Mouse (Mus musculus): ENCODE results near the gene Slc2a5.

Slc2a5 gene

GRCm38 (mm10) chr4:150138084-150138543 is 19.0 kb downstream of the Slc2a5 start:
- in situ Hi-C loops (cut with MboI, MseI): no loop called here

GRCm38 (mm10) chr4:150139090-150139489 is 20.0 kb downstream of the Slc2a5 start:
- in situ Hi-C loops (cut with MboI, MseI): no loop called here

- in situ Hi-C loops (cut with MboI, MseI): no loop called here
These were observed 21.3 kb downstream of the Slc2a5 start for GRCm38 (mm10) chr4:150140346-150140745.

GRCm38 (mm10) chr4:150144242-150144641 is 25.2 kb downstream of the Slc2a5 start:
- in situ Hi-C loops (cut with MboI, MseI): no loop called here

- in situ Hi-C loops (cut with MboI, MseI): no loop called here
These were observed 27.2 kb downstream of the Slc2a5 start for GRCm38 (mm10) chr4:150146286-150146685.

- in situ Hi-C loops (cut with MboI, MseI): no loop called here
These were observed 32.0 kb downstream of the Slc2a5 start for GRCm38 (mm10) chr4:150151045-150151444.

- in situ Hi-C loops (cut with MboI, MseI): no loop called here
These were observed 33.4 kb downstream of the Slc2a5 start for GRCm38 (mm10) chr4:150152483-150152882.

GRCm38 (mm10) chr4:150155301-150155700 is 36.2 kb downstream of the Slc2a5 start:
- in situ Hi-C loops (cut with MboI, MseI): no loop called here

GRCm38 (mm10) chr4:150155731-150156130 is 36.6 kb downstream of the Slc2a5 start:
- in situ Hi-C loops (cut with MboI, MseI): no loop called here

GRCm38 (mm10) chr4:150157348-150157882 is 38.3 kb downstream of the Slc2a5 start:
- in situ Hi-C loops (cut with MboI, MseI): no loop called here

GRCm38 (mm10) chr4:150159458-150159857 is 40.4 kb downstream of the Slc2a5 start:
- in situ Hi-C loops (cut with MboI, MseI): no loop called here

GRCm38 (mm10) chr4:150162561-150163169 is 43.6 kb downstream of the Slc2a5 start:
- in situ Hi-C loops (cut with MboI, MseI): loop anchor here in 1 of 2 experiments (5.0 kb wide), 1 partner anchor 1915 kb away; no protein-coding TSS in a partner anchor

- in situ Hi-C loops (cut with MboI, MseI): loop anchor here in 1 of 2 experiments (5.0 kb wide), 1 partner anchor 1912 kb away; no protein-coding TSS in a partner anchor
These were observed 45.8 kb downstream of the Slc2a5 start for GRCm38 (mm10) chr4:150164875-150165274.

- in situ Hi-C loops (cut with MboI, MseI): no loop called here
These were observed 49.3 kb downstream of the Slc2a5 start for GRCm38 (mm10) chr4:150168406-150168805.

- in situ Hi-C loops (cut with MboI, MseI): no loop called here
These were observed 53.0 kb downstream of the Slc2a5 start for GRCm38 (mm10) chr4:150172107-150172506.

- in situ Hi-C loops (cut with MboI, MseI): no loop called here
These were observed 54.2 kb downstream of the Slc2a5 start for GRCm38 (mm10) chr4:150173281-150173680.

- in situ Hi-C loops (cut with MboI, MseI): no loop called here
These were observed 54.9 kb downstream of the Slc2a5 start for GRCm38 (mm10) chr4:150174027-150174426.

- in situ Hi-C loops (cut with MboI, MseI): no loop called here
These were observed 57.5 kb downstream of the Slc2a5 start for GRCm38 (mm10) chr4:150176535-150176934.

GRCm38 (mm10) chr4:150177122-150177521 is 58.0 kb downstream of the Slc2a5 start:
- in situ Hi-C loops (cut with MboI, MseI): no loop called here

- in situ Hi-C loops (cut with MboI, MseI): no loop called here
These were observed 59.0 kb downstream of the Slc2a5 start for GRCm38 (mm10) chr4:150178131-150178530.

GRCm38 (mm10) chr4:150181304-150181703 is 62.2 kb downstream of the Slc2a5 start:
- in situ Hi-C loops (cut with MboI, MseI): no loop called here

GRCm38 (mm10) chr4:150188236-150188635 is 69.2 kb downstream of the Slc2a5 start:
- in situ Hi-C loops (cut with MboI, MseI): no loop called here

GRCm38 (mm10) chr4:150192199-150192598 is 73.1 kb downstream of the Slc2a5 start:
- in situ Hi-C loops (cut with MboI, MseI): no loop called here
